Mouse (Mus musculus): ENCODE measurements around the gene Klk13.

Gene Klk13

DNA sequence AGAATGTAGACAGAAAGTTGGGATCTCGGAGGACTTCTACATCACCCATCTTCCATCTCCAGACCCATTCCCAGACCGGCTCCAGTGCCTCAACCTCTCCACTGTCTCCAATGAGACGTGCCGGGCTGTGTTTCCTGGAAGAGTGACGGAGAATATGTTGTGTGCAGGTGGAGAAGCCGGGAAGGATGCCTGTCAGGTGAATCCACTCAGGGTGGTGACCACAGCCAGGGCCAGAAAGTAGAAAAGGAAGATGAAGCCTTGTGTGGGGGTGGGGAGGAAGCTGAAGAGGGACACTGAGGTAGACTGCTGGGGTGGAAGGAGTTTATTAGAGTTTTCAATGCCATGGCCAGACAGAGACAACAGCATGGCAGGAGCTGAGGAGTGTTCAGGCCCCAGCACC is 59.5 kb downstream of the Klk13 start:
- no peak for DNase-seq (ENCODE audit: low spot score)

DNA sequence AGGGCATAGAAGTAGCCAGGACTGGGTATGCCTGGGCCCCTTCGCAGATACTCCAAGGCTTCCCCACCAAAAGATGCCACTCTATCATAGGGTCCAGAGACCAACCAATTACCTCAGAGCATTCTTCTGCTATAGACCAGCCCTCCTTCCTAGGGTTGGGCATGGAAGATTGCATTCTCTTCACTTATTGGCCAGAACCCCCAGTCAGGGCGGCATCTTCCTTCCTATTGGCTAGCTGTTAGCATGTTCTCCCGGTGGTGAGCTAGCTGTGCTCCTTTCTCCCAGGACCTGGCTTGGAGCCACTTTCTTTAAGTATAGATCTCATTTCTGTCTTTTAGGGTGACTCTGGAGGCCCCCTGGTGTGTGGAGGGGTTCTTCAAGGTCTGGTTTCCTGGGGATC is 60.5 kb downstream of the Klk13 start:
- no peak for DNase-seq (ENCODE audit: low spot score)

DNA sequence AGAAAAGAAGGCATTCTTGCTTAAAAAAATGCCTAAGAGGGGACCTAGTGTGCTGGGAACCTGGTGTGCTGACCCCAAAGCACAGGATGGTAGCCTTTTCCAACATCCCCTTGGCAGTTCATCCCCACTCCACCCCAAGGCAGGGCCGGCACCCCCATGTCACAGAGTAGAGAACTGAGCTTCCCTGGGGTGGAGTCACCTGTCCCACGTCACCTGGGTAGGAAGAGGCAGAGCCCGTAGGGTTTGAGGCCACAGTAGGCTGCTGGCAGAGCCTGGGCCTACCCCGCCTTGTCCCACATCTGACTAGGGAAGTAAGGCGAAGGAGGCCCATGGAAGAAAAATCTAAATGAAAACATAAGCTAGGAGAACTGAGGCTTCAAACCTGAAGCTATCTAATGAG is 62.0 kb downstream of the Klk13 start, which contains the start of gene Klk11:
Gene Klk11 (plus strand): TSS at position 241 of the 400 bp plus-strand sequence.
- DNase-seq (ENCODE audit: low spot score): no peak

DNA sequence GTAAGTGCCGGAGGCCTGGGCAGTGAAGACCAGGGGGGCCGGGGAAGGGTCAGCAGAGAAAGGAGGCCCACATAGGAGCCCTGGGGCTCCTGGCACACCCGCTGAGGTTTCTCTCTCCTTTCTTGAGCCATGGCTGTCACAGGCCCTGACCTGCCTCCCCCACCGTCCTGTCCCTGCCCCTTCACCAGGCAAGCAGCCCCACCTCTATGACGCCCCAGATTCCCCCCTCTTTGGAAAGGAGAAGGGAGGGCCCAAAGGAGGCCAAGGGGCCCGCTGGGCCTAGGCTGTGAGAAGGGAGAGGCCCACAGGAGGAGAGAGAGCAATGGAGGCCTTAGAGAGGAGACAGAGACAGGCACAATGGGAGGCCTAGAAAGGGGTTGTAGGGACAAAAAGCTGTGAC is 62.4 kb downstream of the Klk13 start:
- no peak for DNase-seq (ENCODE audit: low spot score)

DNA sequence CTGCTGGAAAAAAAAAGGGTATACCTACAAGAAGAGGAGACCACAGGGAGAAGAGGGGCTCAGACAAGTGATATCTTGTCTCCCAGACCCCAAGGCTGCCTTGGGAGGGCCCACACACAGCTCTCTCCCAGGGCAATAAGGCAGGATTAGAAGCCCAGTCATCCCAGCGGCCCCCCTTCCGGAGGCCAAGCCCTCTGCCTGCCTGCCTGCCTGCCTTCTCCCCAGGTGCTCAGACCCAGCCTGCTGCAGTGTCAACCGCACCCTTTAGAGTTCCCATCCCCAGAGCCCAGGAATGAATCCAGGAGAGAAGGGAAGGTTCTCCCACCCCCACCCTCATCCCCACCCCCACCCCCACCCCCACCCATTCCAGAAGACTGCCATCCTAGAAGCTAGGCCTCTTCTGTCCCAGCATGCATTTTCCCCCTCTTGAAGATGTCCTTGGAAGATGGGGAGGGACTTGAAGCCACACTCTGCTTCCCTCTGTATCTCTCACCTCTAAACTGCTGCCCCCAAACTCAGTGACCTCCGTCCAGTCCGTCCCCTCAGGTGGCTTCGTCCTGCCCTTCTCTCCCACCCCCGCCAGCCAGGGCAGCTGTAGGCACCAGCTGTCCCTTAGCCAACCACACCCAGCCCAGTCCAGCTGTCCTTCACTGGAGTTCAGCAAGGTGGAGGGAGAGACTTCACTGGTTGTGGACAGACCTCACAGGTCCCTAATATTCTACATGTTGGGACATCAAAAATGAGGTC is 63.1 kb downstream of the Klk13 start:
- DNase-seq (ENCODE audit: low spot score): no peak

DNA sequence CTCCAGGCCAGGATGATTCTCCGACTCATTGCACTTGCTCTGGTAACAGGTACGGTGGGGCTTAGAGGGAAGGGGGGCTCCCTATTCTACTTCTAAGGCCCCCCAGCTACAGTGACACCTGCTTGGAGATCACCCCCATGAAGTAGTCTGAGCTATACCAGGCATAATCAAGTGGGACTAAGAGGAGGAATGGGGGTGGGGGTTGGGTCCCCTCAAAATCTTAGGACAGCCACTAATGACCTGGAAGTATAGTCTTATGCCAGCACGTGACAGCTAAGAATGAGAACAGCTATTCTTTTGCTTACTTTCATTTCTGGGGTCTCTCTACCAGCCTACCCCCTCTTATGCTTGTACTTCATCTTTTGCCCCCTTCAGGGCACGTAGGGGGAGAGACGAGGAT is 64.1 kb downstream of the Klk13 start:
- DNase-seq (ENCODE audit: low spot score): no peak

Data from left cerebral cortex, adult 11 months (tissue).